Comparison of ENCODE assay signal across 26 mouse cellular contexts in the genomic region with DNA sequence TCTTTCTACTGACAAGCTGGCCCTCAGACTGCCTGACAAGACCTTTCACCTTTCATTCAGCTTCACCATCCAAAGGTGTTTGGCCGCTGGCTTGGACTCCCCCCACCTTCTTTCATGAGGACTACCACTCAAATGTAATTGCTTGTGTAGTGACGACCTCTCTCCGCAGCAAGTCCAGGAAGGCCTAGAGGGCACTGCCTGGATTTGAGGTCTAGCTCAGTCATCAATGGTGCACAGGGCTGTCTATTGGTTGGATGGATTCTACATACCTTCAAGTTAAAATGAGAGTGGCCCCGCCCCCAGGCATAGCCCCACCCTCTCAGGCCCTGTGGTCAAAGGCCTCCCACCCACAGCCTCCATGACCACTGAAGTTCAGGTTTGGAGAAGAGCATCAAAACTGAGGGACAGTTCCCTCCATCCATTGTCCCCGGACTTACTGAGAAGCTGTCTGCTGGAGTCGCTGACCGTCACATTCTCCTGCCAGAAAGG. TPM values are rescaled to one million over a fixed set of nuclear protein-coding genes. Genes with fewer than 3 reads are reported as not detected.
DNase-seq lines count a peak whose midpoint lies in the region; ATAC-seq and TF ChIP-seq lines count a peak whose summit lies in the region.
"Had no signal": no experiment of that assay in that cellular context is flagged by ENCODE, and none has a peak within 500 bp of the region (broad histone marks: within the 10 kb centered on the region; RNA-seq: fewer than 3 reads in every experiment).

No protein-coding gene starts in this region.

- DNase-seq in heart, embryonic 10.5 days (ENCODE audit: low spot score), result peak; percentile 45
- DNase-seq in heart, postnatal 36 days, result no peak
- DNase-seq in kidney, postnatal 36 days, result no peak
- no peak for DNase-seq in midbrain, postnatal 0 days (ENCODE audit: low spot score)
- DNase-seq in cerebellum, adult 9-10 months, result no peak
- DNase-seq: adrenal gland, adult 2 months; embryo, embryonic 11 days; gastrocnemius, postnatal 10 days; heart, postnatal 4 days had no signal

- WGBS in heart, embryonic 10.5 days, result 45% methylated on average over 7 of the region's 7 CpGs
- WGBS in kidney, embryonic 16.5 days, result 31% methylated on average over 7 of the region's 7 CpGs
- 37% methylated on average over 7 of the region's 7 CpGs for WGBS in midbrain, postnatal 0 days
- 43% methylated on average over 7 of the region's 7 CpGs for WGBS in midbrain, embryonic 13.5 days
- WGBS in neural tube, embryonic 15.5 days, result 38% methylated on average over 7 of the region's 7 CpGs

- no peaks in the 10 kb centered on the region for H3K9me3 ChIP-seq in heart, embryonic 10.5 days
- H3K9me3 ChIP-seq in kidney, embryonic 16.5 days (ENCODE audit: low read length), result no peaks in the 10 kb centered on the region
- H3K9me3 ChIP-seq in midbrain, postnatal 0 days (ENCODE audit: low read length), result no peaks in the 10 kb centered on the region
- no peaks in the 10 kb centered on the region for H3K9me3 ChIP-seq in midbrain, embryonic 13.5 days
- H3K9me3 ChIP-seq in neural tube, embryonic 15.5 days (replicated peaks), result no peaks in the 10 kb centered on the region
- H3K9me3 ChIP-seq: embryonic facial prominence, embryonic 15.5 days; forebrain, embryonic 10.5 days; forebrain, embryonic 15.5 days; heart, embryonic 12.5 days; hindbrain, embryonic 13.5 days had no signal

- TF ChIP-seq CTCF in midbrain, postnatal 0 days (IDR thresholded peaks at IDR 0.05), result no peak

- H3K36me3 ChIP-seq in heart, embryonic 10.5 days, result no peaks in the 10 kb centered on the region
- no peaks in the 10 kb centered on the region for H3K36me3 ChIP-seq in kidney, embryonic 16.5 days (ENCODE audit: insufficient read depth, low read length)
- H3K36me3 ChIP-seq in midbrain, postnatal 0 days (ENCODE audit: insufficient read depth, low read length), result no peaks in the 10 kb centered on the region
- H3K36me3 ChIP-seq in midbrain, embryonic 13.5 days, result no peaks in the 10 kb centered on the region
- H3K36me3 ChIP-seq in neural tube, embryonic 15.5 days, result no peaks in the 10 kb centered on the region
- H3K36me3 ChIP-seq: embryonic facial prominence, embryonic 15.5 days; forebrain, embryonic 10.5 days; forebrain, embryonic 15.5 days; heart, embryonic 12.5 days; hindbrain, embryonic 13.5 days had no signal

- no peak overlapping the region for H3K27ac ChIP-seq in heart, embryonic 10.5 days
- no peak overlapping the region for H3K27ac ChIP-seq in kidney, embryonic 16.5 days (ENCODE audit: low read length)
- no peak overlapping the region for H3K27ac ChIP-seq in midbrain, postnatal 0 days (ENCODE audit: low read depth, low read length)
- no peak overlapping the region for H3K27ac ChIP-seq in midbrain, embryonic 13.5 days
- H3K27ac ChIP-seq in neural tube, embryonic 15.5 days (replicated peaks), result no peak overlapping the region
- H3K27ac ChIP-seq: embryonic facial prominence, embryonic 15.5 days; forebrain, embryonic 10.5 days; forebrain, embryonic 15.5 days; heart, adult 2 months; hindbrain, embryonic 13.5 days had no signal

- H3K4me3 ChIP-seq in heart, embryonic 10.5 days, result no peak overlapping the region
- no peak overlapping the region for H3K4me3 ChIP-seq in kidney, embryonic 16.5 days (ENCODE audit: low read length)
- no peak overlapping the region for H3K4me3 ChIP-seq in midbrain, postnatal 0 days (ENCODE audit: low read depth, low read length)
- H3K4me3 ChIP-seq in midbrain, embryonic 13.5 days (replicated peaks), result no peak overlapping the region
- no peak overlapping the region; the same call in 1 of the 2 replicates for H3K4me3 ChIP-seq in neural tube, embryonic 15.5 days (replicated peaks)
- H3K4me3 ChIP-seq: erythroblast, embryonic 14.5 days; heart, adult 2 months had no signal

- H3K4me1 ChIP-seq in heart, embryonic 10.5 days, result peaks cover 11% of the 10 kb centered on the region
- peaks cover 9% of the 10 kb centered on the region; the same call in 1 of the 2 replicates for H3K4me1 ChIP-seq in kidney, embryonic 16.5 days (ENCODE audit: insufficient read depth, low read length)
- H3K4me1 ChIP-seq in midbrain, postnatal 0 days (ENCODE audit: insufficient read depth, low read length), result 0 out of 2 replicates have a peak, but pooled peaks cover 4% of the 10 kb centered on the region
- peaks cover 9% of the 10 kb centered on the region for H3K4me1 ChIP-seq in midbrain, embryonic 13.5 days (replicated peaks)
- peaks cover 14% of the 10 kb centered on the region for H3K4me1 ChIP-seq in neural tube, embryonic 15.5 days

- peaks cover 73% of the 10 kb centered on the region for H3K27me3 ChIP-seq in heart, embryonic 10.5 days (ENCODE audit: insufficient read depth, poor library complexity, severe bottlenecking)
- peaks cover 49% of the 10 kb centered on the region for H3K27me3 ChIP-seq in kidney, embryonic 16.5 days (ENCODE audit: insufficient read depth, low read length)
- H3K27me3 ChIP-seq in midbrain, postnatal 0 days (ENCODE audit: insufficient read depth, low read length), result peaks cover 35% of the 10 kb centered on the region
- peaks cover 63% of the 10 kb centered on the region for H3K27me3 ChIP-seq in midbrain, embryonic 13.5 days
- H3K27me3 ChIP-seq in neural tube, embryonic 15.5 days (replicated peaks), result peaks cover 55% of the 10 kb centered on the region

- no peak overlapping the region for H3K4me2 ChIP-seq in kidney, embryonic 16.5 days (replicated peaks; ENCODE audit: low read depth, low read length)
- peak overlapping the region; percentile 92; the same call in 1 of the 2 replicates for H3K4me2 ChIP-seq in midbrain, postnatal 0 days (ENCODE audit: low read depth, low read length, poor library complexity, severe bottlenecking)
- no peak overlapping the region for H3K4me2 ChIP-seq in midbrain, embryonic 13.5 days (replicated peaks)
- peak overlapping the region; percentile 89 for H3K4me2 ChIP-seq in neural tube, embryonic 15.5 days

- peak; percentile 39 for ATAC-seq in kidney, embryonic 16.5 days (ENCODE audit: low FRiP score, low TSS enrichment)
- ATAC-seq in midbrain, postnatal 0 days (ENCODE audit: low FRiP score), result no peak
- no peak for ATAC-seq in midbrain, embryonic 13.5 days
- no peak for ATAC-seq in neural tube, embryonic 15.5 days (ENCODE audit: low FRiP score)
- ATAC-seq: forebrain, embryonic 15.5 days; Patski had no signal

- intact Hi-C loops in heart, postnatal 36 days (cut with DNase I), result no loop called here

- H3K9ac ChIP-seq in kidney, embryonic 16.5 days (replicated peaks; ENCODE audit: low read length), result no peak overlapping the region
- no peak overlapping the region for H3K9ac ChIP-seq in midbrain, postnatal 0 days (replicated peaks; ENCODE audit: low read length, poor library complexity, severe bottlenecking)
- H3K9ac ChIP-seq in midbrain, embryonic 13.5 days (replicated peaks), result no peak overlapping the region
- H3K9ac ChIP-seq in neural tube, embryonic 15.5 days (replicated peaks), result no peak overlapping the region
- H3K9ac ChIP-seq: embryonic facial prominence, embryonic 15.5 days had no signal

RNA-seq across cellular contexts. Expression of a gene that starts 1.3 kb away (rescaled TPM):
- polyA plus RNA-seq in heart, embryonic 10.5 days (2016; fragmentation: Nextera tagmentation; extraction: Ambion mirVana), result not detected in 2 replicates
- not detected for total RNA-seq in heart, postnatal 36 days (2021)
- polyA plus RNA-seq in kidney, embryonic 16.5 days (2015; fragmentation: Nextera tagmentation; extraction: Ambion mirVana), result 0.11 TPM in 1 of 2 replicates, not detected in the other
- 0.60 and 0.76 TPM in 2 replicates for total RNA-seq in midbrain, postnatal 0 days (2014; rRNA removed)
- 1.4 and 1.6 TPM in 2 replicates for polyA plus RNA-seq in midbrain, postnatal 0 days (2015; fragmentation: Nextera tagmentation; extraction: Ambion mirVana)
- 0.30 TPM in 1 of 2 replicates, not detected in the other for polyA plus RNA-seq in midbrain, embryonic 13.5 days (2015; fragmentation: Nextera tagmentation; extraction: Ambion mirVana)
- 1.3 and 1.5 TPM in 2 replicates for polyA plus RNA-seq in neural tube, embryonic 15.5 days (2015; fragmentation: Nextera tagmentation; extraction: Ambion mirVana)
- total RNA-seq: adrenal gland, adult 2 months; adrenal gland, postnatal 36 days; CH12.LX; common myeloid progenitor, adult 5-6 weeks; gastrocnemius, postnatal 10 days; gastrocnemius, postnatal 4 days; heart, adult 2 months; heart, postnatal 4 days had no signal
- polyA plus RNA-seq: adrenal gland, adult 2 months; embryonic facial prominence, embryonic 11.5 days; embryonic facial prominence, embryonic 15.5 days; erythroblast, embryonic 14.5 days; forebrain, embryonic 15.5 days; heart, adult 2 months; heart, embryonic 12.5 days; heart, embryonic 16.5 days; Patski had no signal

RNA-seq across cellular contexts. Expression of a gene that starts 46.9 kb away (rescaled TPM):
- 38.0 and 54.3 TPM in 2 replicates for polyA plus RNA-seq in heart, embryonic 10.5 days (2016; fragmentation: Nextera tagmentation; extraction: Ambion mirVana)
- total RNA-seq in heart, postnatal 36 days (2021), result 10 to 100 TPM; 30.5 to 33.8 TPM
- 20.4 and 20.5 TPM in 2 replicates for polyA plus RNA-seq in kidney, embryonic 16.5 days (2015; fragmentation: Nextera tagmentation; extraction: Ambion mirVana)
- total RNA-seq in midbrain, postnatal 0 days (2014; rRNA removed), result 37.4 and 61.9 TPM in 2 replicates
- polyA plus RNA-seq in midbrain, postnatal 0 days (2015; fragmentation: Nextera tagmentation; extraction: Ambion mirVana), result 80.0 and 88.7 TPM in 2 replicates
- polyA plus RNA-seq in midbrain, embryonic 13.5 days (2015; fragmentation: Nextera tagmentation; extraction: Ambion mirVana), result 31.4 and 33.5 TPM in 2 replicates
- polyA plus RNA-seq in neural tube, embryonic 15.5 days (2015; fragmentation: Nextera tagmentation; extraction: Ambion mirVana), result 45.7 and 54.2 TPM in 2 replicates

Comparison
In these comparisons a context has a peak if more than half of its experiments do, and no peak if none do; other contexts are left out.
1. H3K4me2 ChIP-seq: peak in midbrain, postnatal 0 days (single experiment) and neural tube, embryonic 15.5 days (single experiment); none in kidney, embryonic 16.5 days (single experiment) and midbrain, embryonic 13.5 days (single experiment).